Mouse (Mus musculus) layer of hippocampus, adult 9-11 months (tissue): ENCODE measurements at regions not wholly inside any gene's neighbourhood (a gene's known extent, or its start where the extent isn't known, plus 50 kb on each side); places are given as distances from the start of the nearest gene placed in this dataset.
A peak's percentile ranks its signal among the peaks of the same experiment; 100 is the strongest.

Source experiments
- DNase-seq: peaks from one replicate; pipeline ENCODE4 v3.0.0; 2022

DNA sequence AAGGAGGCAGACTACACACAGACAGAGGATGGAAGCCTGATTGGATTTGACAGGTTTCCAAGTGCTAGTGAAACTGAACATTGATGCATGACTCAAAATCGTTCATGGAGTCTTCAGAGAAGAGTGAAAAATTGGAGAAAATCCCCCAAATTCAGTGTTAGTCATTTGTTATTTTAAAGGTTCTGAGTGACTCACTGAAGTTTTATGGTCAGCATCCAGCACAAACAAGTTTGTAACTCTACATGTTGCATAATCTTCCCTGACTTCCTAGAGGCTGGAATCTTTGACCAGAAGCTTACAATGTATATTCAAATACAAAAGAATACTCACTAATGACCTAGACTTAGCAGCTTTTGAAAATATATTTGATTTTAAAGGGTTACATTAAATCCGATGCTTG, 224.3 kb upstream of the Pot1a start:
- DNase-seq, result peak; percentile 1

DNA sequence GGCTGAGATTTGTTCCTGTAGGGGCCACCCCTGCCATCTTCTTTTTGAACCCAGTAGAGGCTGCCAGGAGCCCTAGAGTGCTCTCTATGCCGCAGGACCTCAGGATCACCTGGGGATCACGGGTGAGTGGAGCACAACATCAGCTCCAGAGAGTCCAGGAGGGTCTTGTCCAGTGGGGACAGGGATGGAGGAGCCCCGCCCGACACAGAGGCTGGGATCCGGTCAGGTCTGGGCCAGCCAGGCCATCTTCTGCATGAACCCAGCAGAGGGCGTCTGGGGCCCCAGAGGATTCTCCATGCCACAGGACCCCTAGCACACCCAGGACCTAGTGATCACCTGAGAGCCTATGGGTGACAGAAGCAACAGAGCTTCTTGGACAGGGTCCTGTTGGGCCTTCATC, 206.3 kb upstream of the Pot1a start:
- no peak for DNase-seq

DNA sequence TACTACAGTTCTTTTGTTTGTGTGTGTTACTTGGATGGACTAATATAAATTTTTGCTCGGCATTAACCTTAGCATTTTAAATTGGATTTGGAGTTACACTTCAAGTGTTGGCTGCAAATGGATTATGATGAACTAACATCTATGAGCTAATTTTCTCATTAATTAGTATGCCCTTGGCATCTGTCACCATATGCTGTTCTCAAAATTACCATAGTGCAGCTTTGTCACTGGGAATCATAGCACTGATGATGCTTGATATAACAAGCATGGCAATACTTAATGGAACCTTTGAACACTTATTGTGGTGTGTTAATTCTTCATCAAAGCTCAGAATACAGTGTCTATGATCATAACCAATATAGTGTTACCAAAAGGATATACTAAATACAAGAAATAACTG, 185.0 kb upstream of the Pot1a start:
- peak; percentile 3 for DNase-seq

DNA sequence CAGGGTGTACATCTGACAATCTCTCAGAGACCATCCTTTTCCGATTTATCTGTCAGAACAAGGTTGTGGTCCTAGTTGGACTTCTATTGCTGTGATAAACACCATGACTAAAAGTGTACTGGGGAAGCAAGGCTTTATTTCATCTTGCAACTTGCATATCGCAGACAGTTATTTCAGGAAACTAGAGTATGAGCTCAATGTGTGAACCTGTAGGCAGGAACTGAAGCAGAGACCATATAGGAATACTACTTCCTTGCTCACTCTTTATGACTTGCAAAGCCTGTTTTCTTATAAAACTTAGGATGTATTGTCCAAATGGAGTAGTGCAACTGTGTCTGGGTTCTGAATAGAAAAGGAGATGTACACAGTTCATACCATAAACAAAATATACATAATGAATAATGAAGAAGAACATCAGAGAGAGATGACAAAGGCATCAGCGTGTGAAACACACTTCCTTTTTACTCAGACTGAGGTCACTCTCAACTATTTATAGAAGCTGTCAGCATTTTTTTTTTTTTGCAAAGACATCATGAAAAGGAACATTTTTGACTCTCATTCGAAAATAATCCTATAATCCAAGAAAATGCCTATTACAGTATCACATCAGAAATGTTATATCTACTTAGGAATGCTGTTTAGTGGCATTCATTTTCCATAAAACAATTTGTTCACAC, 169.3 kb upstream of the Pot1a start:
- no peak for DNase-seq

DNA sequence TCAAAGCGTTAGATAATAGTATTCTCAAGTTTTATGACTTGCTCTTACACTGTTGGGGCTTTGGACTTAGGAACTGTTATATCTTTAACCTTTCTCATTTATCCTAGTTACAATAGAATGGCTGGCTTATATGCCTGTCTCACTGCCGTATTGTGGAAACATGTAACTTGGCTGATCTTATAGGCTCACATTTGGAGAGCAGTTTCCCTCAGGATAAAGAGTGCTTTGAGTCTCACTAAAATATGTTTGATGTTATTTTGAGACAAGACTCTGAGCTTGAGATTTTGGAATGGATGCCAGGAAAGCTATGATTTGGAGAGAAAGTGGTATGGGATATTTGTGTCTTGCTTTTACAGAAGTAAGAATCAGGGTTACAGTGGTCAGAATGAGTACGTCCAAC, 156.4 kb upstream of the Pot1a start:
- DNase-seq, result no peak

DNA sequence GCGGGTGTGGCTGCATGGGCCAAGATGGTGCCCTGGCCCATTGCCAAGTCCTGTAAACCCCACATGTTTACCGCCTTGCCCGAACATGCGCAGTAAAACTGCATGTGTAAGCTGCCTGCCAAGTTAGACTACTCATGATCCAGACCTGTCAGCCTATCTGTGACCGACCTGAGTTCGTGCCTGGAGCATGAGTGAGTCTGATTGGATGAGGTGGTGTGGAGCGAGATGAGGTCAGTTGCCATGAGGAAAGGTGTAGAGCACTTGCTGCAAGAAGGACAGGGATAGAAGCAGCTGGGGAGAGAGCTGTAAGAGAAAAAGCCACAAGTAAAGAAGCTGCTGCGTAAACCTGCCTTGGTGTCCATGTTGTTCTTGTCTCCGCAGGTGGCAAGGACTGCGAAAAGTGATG, 122.1 kb upstream of the Pot1a start:
- DNase-seq, result no peak

DNA sequence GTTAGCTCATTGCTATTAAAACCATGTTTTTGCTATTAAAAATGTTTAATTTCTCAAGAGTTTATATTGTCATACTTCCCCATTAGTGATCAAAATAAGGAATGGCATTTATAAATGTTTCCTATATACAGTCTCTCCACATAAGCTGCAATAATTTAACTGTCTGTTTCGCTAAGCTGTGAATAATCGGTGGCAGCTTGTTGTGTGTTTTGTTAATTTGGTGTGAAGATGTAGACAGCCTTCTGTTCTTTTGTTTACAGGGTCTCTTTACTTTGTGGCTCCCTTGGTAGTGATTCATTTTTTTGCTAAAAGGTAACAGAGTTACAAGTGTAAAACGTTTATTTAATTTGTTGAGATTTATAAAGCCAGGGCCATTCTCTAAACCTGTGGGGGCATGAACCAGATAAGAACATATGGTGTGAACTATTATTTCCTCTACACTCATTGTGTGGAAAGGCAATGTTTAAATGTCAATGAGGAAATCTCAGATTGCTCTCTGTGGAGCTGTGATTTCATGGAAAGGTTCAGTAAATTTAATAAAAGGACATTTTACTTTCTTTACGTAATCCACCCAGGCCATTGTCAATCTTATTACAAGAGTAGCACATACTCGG, 108.9 kb upstream of the Pot1a start:
- no peak for DNase-seq

DNA sequence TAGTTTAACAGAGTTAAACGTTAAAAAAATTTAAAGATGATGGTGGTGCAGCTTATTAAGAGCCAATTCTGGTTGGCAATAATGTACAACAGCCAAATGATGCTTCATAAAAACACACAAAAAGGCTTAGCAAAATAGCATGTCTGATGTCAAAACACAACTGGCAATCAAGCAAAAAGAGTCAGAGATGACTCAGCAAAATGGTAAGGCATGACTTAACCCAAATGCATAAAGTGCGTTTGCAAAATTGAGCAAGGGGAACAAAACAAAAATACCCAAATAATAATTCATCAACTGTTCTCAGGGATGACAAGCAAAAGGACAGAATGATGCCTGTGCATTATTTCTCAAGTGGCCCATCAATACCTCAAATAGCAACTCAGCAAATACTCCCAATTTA, 105.1 kb upstream of the Pot1a start:
- no peak for DNase-seq

DNA sequence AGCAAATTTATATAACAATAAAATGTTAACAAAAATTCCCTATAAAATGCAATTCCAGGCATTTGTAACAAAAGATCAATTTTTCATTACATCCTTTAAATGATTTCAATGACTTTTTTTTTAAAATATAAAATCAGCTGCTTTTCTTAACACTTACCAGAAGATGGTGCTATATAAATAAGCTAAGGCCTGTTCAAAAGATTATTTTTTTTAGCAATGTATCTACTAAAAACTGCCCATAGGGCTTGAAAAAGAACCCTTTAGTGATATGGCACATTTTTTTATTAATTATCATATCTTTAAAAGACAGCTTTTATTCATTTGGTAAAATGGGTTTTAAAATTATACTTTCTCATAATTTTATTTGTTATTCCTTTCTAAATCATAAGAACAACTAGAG, 90.9 kb upstream of the Pot1a start:
- no peak for DNase-seq

DNA sequence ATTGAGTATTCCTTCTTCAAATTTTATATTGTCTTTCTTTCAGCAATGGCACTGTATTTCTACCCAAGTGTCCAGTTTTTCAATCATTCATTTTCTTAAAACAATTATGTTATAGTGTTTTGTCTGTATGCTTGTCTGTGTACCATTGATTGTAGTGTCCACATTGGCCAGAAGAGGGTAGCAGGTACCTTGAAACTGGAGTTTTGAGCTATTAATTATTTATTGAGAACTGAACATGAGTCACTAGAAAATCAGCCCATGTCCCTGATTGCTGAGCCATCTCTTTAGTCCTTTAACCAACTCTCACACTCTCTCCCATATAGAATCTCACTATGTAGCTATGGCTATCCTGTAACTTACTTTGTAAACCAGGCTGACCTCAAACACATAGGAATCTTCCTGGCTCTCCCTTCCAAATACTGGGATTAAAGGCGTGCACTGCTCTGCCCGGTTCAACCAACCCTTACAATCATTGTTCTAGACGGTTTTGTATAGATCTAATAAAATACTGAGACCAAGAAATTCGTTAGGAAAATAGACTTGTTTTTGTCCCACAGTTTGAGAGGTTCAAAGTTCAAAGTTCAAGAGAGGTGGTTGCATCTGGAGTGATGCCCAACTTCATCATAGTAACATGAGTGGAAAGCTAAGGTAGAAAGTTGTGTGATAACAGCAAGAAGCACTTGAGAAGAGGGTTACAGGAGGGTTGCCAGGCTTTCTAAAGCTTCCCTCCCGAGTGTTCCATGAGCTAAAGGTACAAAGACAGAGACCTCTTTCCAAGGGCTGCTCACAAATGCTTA, 85.6 kb upstream of the Pot1a start:
- no peak for DNase-seq

DNA sequence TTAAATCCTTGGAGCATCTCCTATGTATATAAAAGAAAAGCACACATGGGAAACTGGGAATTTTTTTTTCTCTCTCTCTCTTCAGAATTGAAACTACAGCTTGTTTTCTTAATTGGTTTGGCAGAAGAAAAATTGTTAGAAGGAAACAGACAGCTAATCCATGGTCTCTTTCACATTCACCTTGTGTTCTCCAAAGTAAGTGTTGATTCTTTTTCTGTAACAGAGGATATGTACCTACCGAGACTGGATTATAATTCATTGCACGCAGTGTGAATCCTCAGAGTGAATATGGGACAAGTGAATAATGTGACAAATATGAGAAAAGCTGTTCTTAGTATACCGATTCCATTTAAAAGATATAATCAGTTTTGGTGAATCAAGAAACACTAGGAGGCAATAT, 58.9 kb upstream of the Pot1a start:
- no peak for DNase-seq
